Mouse (Mus musculus): Measurements from ENCODE around the gene Zmynd8.

Gene Zmynd8

DNA sequence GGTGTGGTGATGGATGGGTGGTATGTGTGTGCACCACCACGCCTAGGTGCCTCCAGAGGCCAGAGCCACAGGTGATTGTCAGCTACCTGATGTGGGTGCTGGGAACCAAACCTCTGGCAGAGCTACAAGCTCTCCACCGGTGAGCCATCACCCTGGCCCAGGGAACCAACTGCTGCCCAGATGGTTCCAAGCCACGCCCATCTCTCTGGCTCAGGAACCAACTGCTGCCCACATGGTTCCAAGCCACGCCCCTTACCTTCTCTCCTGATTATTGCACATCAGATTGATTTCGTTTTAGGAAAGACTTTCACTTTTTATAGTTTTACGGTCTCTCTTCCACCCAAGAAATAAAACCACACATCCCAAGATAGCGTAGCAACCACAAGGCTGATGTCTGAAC, 150.8 kb downstream of the Zmynd8 start:
- DNase-seq (ENCODE audit: inconsistent ontology term) = no peak

DNA sequence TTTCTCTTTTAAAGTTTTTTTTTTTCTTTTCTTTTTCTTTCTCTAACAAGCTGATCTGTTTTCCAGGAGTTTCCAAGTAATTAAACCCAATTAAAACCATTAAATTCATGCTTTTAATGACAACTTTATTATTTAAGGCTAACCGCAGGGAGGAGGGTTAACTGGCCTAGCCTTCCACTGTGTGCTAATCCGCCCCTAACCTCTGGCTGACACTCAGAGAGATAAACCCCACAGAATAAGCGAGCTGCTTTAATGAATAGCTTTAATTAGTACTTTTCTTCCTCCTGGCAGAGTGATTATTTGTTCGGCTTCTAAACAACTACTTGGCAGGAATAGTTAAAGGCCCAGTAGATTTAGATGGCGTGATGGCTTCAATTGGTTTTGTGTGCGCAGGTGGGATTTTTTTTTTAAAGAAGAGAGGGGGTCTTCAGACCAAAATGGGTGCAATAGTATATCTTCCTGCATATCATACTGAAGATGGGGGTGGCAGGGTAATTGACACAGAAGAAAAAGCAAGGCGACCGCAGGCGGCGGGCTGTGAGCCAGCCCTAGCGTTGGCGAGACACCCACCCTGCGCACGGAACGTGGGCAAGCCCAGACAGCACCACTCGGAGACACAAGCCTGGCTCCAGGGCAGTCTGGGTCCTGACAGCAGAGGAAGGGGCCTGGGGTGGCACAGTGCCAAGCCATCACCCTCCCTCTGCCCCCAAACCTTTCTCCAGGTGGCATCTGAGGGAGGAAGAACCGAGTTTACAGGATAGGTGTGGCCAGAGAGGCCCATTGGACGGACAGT, 153.3 kb downstream of the Zmynd8 start:
- DNase-seq (ENCODE audit: inconsistent ontology term) = peak; percentile 91

DNA sequence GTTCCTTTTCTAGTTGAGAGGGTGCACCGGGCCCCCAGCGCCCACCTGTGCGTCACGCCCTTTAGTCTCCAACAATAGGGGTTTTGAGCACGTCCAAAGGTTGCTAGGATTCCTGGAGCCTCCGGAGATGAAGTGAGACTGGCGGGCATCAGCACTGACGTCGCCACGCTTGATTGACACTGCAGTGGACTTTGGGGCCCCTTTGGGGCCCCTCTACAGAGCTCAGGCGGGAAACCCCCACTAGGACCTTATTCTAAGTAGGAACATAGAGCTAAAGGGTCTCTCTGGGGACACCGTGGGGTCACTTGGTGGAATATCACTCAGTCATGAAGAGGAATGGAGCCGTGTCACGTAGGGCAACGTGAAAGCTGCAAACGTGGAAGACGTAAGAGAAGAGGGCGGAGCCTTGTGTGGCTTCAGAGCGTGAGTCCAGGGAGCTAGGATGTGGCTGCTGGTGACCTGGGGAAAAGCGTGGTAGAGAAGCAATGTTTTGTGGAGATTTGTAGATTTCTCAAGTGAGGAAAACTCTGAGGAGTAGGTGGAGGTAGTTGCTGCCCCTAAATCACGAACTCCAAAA, 156.5 kb downstream of the Zmynd8 start:
- DNase-seq (ENCODE audit: inconsistent ontology term) = no peak

DNA sequence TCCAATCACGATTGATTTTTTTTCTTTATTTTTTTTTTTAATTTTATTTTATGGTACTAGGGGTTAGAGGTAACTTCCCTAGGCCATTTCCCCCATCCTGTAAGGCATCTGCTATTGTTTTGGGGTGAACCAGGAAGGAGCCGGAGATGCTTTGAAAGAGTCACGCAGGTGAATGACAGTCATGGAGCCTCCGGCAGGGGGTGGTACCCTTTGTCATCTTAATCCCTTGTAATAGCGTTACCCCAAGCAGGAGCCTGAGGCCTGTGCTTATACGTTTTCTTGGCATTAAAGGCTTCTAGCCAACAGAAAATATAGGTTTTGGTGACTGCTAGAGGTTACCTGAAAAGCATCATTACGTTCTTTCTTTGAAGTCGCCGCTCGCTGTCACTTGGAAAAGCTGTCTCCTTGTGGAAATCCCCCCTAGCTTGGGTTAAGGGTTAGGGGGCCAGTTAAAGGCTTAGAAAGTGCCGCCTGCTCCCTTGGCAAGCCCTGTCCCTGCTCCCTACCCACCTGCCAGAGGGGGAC, 157.2 kb downstream of the Zmynd8 start:
- no peak for DNase-seq (ENCODE audit: inconsistent ontology term)

DNA sequence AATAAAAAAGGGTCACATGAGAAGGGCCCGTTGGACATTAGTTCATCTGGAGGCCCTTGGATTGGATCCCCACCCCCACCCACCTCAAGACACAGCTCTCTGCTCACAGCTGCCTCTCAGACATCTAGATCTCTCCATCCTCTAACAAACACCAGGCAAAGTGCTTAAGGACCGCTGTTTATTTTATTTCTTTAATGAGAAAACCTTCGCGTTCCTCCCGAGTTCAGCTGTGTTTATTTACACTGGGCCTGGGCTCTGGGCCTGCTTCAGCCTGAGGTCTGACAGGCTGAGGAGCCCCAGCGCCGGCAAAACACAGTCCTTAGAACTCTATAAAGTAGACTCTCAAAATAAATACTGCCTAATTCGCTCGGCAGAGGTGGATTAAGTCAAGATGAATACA, 157.8 kb downstream of the Zmynd8 start:
- no peak for DNase-seq (ENCODE audit: inconsistent ontology term)

DNA sequence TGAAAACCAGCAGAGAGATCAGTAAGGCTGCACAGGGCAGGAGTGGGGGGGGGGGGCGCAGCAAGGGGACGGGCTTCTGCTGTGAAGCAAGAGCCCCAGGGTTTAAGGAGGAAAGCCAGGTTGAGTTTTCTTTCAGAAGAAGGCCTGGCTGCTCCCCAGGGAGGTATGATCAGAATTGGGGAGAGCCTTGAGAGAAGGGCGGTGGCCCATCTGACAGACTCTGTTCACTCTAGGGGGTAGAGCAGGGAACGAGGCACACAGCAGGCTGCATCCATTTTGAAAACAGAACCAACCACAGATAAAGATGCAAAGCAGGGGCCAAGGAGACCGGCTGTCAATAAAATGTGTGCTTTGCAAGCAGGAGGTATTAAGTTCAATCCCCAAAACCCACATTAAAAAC, 158.4 kb downstream of the Zmynd8 start:
- DNase-seq (ENCODE audit: inconsistent ontology term) = no peak

DNA sequence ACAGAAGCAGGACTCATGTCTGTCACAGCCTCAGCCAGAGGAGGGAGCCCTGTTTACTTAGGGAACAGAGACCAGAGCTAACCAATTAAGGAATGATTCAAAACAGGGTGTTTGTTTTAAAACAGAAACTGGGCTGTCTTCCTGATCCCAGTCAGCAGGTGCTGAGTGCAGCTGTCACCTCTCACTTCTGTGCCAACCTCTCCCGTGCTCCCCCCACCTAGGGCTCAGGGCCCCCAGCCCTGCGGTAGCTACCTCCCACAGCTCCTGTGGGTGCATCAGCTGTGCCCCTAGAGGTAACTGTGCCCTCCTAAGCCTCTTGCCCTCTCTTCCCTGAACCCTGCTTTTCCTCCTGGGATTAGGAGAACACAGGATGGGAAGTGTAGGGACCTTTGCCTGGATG, 162.5 kb downstream of the Zmynd8 start:
- DNase-seq (ENCODE audit: inconsistent ontology term) = no peak

Measured in Muller cell, postnatal 12 days (primary cell).